Mouse (Mus musculus) CH12.LX (cell line): ENCODE measurements around the gene Deup1.

ENCODE experiments used
- CTCF ChIP-seq, 2 experiments: IDR thresholded peaks in 1 of 2; conservative IDR thresholded peaks in 1 of 2; 2 replicates each; pipeline ENCODE4 v1.5.1; 2011 to 2012; ENCODE audit warnings: low read depth in 2 of 2, low read length in 2 of 2, improper control_type of control experiment in 1 of 2, inconsistent platforms in 1 of 2, mild to moderate bottlenecking in 1 of 2, moderate library complexity in 1 of 2
- POLR2A ChIP-seq: IDR thresholded peaks from 2 replicates; pipeline ENCODE4 v1.6.1; 2011; ENCODE audit warnings: low read depth, mild to moderate bottlenecking, improper control_type of control experiment, low read length

DNA sequence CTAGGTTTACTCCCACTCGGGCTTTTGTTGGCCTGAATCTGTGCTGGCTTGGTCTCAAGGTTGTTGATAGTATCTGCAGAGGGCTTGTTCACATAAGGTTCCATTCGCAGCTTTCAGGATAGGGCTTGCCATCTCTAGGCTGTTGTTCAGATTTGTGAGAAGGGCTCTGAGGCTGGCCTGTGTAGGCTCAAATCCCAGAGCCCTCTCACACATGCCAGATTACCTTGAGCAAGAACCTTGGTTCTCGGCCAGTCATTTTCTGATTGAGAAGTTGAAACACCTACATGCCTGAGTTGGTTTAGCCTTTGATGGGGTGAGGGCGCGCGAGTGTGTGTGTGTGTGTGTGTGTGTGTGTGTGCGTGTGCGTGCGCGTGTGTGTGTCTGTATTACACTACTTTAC is 105.4 kb downstream of the Deup1 start:
- no peak for TF ChIP-seq CTCF (conservative IDR thresholded peaks at IDR 0.05 in 1 of 2, IDR thresholded peaks at IDR 0.05 in 1 of 2; ENCODE audit: low read depth in 2 of 2, low read length in 2 of 2)
- TF ChIP-seq POLR2A = no peak
